Mouse (Mus musculus): ENCODE results near the gene Agmat. TPM values are rescaled to one million over a fixed set of nuclear protein-coding genes. Genes with fewer than 3 reads are reported as not detected.

The Agmat gene
- polyA plus RNA-seq (2016; fragmentation: Nextera tagmentation; extraction: Ambion mirVana) = not detected in 2 replicates

GRCm38 (mm10) chr4:141746578-141747346, at the start of gene Agmat:
TSS of gene Agmat (plus strand) at chr4:141746672.
- WGBS = 30% methylated on average over 24 of the region's 25 CpGs
- Histone ChIP-seq H3K4me1 (no peaks in the 10 kb centered on the region), H3K27me3 (0 out of 2 replicates have a peak, but pooled peaks cover 3% of the 10 kb centered on the region), H3K9ac (no peak within 1 kb of the TSS), H3K4me2 (no peak within 1 kb of the TSS), H3K4me3 (replicated peaks) (no peak within 1 kb of the TSS), H3K9me3 (no peaks in the 10 kb centered on the region), H3K36me3 (replicated peaks) (no peaks in the 10 kb centered on the region), H3K27ac (no peak within 1 kb of the TSS)
- no peak for ATAC-seq (ENCODE audit: low FRiP score)

GRCm38 (mm10) chr4:141704625-141705024, 41.8 kb upstream of the Agmat start:
- Histone ChIP-seq H3K9ac (no peak overlapping the region), H3K27me3 (no peaks in the 10 kb centered on the region), H3K4me1 (no peaks in the 10 kb centered on the region), H3K4me3 (replicated peaks) (no peak overlapping the region), H3K4me2 (no peak overlapping the region), H3K36me3 (replicated peaks) (peaks cover 96% of the 10 kb centered on the region), H3K9me3 (no peaks in the 10 kb centered on the region), H3K27ac (no peak overlapping the region)
- 89% methylated on average over 2 of the region's 2 CpGs for WGBS
- ATAC-seq (ENCODE audit: low FRiP score) = no peak

- no peak overlapping the region for H3K4me3 ChIP-seq (replicated peaks)
- H3K4me2 ChIP-seq = no peak overlapping the region
- ATAC-seq (ENCODE audit: low FRiP score) = no peak
- WGBS = 91% methylated on average over 4 of the region's 4 CpGs
- peaks cover 94% of the 10 kb centered on the region for H3K36me3 ChIP-seq (replicated peaks)
- H3K9ac ChIP-seq = no peak overlapping the region
- H3K27me3 ChIP-seq = no peaks in the 10 kb centered on the region
- no peak overlapping the region for H3K27ac ChIP-seq
- H3K4me1 ChIP-seq = no peaks in the 10 kb centered on the region
- H3K9me3 ChIP-seq = no peaks in the 10 kb centered on the region
Measured at GRCm38 (mm10) chr4:141705331-141705730, 41.1 kb upstream of the Agmat start.

GRCm38 (mm10) chr4:141708005-141708404, 38.5 kb upstream of the Agmat start:
- no peak for ATAC-seq (ENCODE audit: low FRiP score)
- H3K4me1 ChIP-seq = no peaks in the 10 kb centered on the region
- H3K27me3 ChIP-seq = no peaks in the 10 kb centered on the region
- 96% methylated on average over 7 of the region's 7 CpGs for WGBS
- H3K36me3 ChIP-seq (replicated peaks) = peaks cover 96% of the 10 kb centered on the region
- no peak overlapping the region for H3K9ac ChIP-seq
- no peaks in the 10 kb centered on the region for H3K9me3 ChIP-seq
- H3K27ac ChIP-seq = no peak overlapping the region
- no peak overlapping the region for H3K4me3 ChIP-seq (replicated peaks)
- H3K4me2 ChIP-seq = no peak overlapping the region

- no peaks in the 10 kb centered on the region for H3K9me3 ChIP-seq
- H3K4me3 ChIP-seq (replicated peaks) = no peak overlapping the region
- H3K27ac ChIP-seq = no peak overlapping the region
- no peak overlapping the region for H3K9ac ChIP-seq
- no peak overlapping the region for H3K4me2 ChIP-seq
- H3K4me1 ChIP-seq = no peaks in the 10 kb centered on the region
- H3K36me3 ChIP-seq (replicated peaks) = peaks cover 91% of the 10 kb centered on the region
- ATAC-seq (ENCODE audit: low FRiP score) = no peak
- WGBS = 92% methylated on average over 2 of the region's 2 CpGs
- no peaks in the 10 kb centered on the region for H3K27me3 ChIP-seq
Measured at GRCm38 (mm10) chr4:141708971-141709370, 37.5 kb upstream of the Agmat start.

GRCm38 (mm10) chr4:141711250-141711649, 35.2 kb upstream of the Agmat start:
- H3K9ac ChIP-seq = no peak overlapping the region
- WGBS = 95% methylated on average over 1 of the region's 1 CpGs
- no peak overlapping the region for H3K4me2 ChIP-seq
- no peaks in the 10 kb centered on the region for H3K4me1 ChIP-seq
- no peaks in the 10 kb centered on the region for H3K9me3 ChIP-seq
- no peak overlapping the region for H3K4me3 ChIP-seq (replicated peaks)
- ATAC-seq (ENCODE audit: low FRiP score) = no peak
- no peaks in the 10 kb centered on the region for H3K27me3 ChIP-seq
- no peak overlapping the region for H3K27ac ChIP-seq
- H3K36me3 ChIP-seq (replicated peaks) = peaks cover 68% of the 10 kb centered on the region

- Histone ChIP-seq H3K4me2 (no peak overlapping the region), H3K9ac (no peak overlapping the region), H3K4me3 (replicated peaks) (no peak overlapping the region), H3K4me1 (no peaks in the 10 kb centered on the region), H3K27ac (no peak overlapping the region), H3K27me3 (no peaks in the 10 kb centered on the region), H3K36me3 (replicated peaks) (peaks cover 54% of the 10 kb centered on the region), H3K9me3 (no peaks in the 10 kb centered on the region)
- 90% methylated on average over 5 of the region's 5 CpGs for WGBS
- ATAC-seq (ENCODE audit: low FRiP score) = no peak
Measured at GRCm38 (mm10) chr4:141713598-141714142, 32.8 kb upstream of the Agmat start.

- H3K36me3 ChIP-seq (replicated peaks) = peaks cover 43% of the 10 kb centered on the region
- H3K4me1 ChIP-seq = no peaks in the 10 kb centered on the region
- no peak for ATAC-seq (ENCODE audit: low FRiP score)
- H3K27me3 ChIP-seq = no peaks in the 10 kb centered on the region
- WGBS = 78% methylated on average over 2 of the region's 2 CpGs
- no peak overlapping the region for H3K9ac ChIP-seq
- no peaks in the 10 kb centered on the region for H3K9me3 ChIP-seq
- H3K4me2 ChIP-seq = no peak overlapping the region
- no peak overlapping the region for H3K27ac ChIP-seq
- no peak overlapping the region for H3K4me3 ChIP-seq (replicated peaks)
Measured at GRCm38 (mm10) chr4:141715027-141715426, 31.4 kb upstream of the Agmat start.

- Histone ChIP-seq H3K27ac (no peak overlapping the region), H3K4me3 (replicated peaks) (no peak overlapping the region), H3K27me3 (no peaks in the 10 kb centered on the region), H3K9ac (no peak overlapping the region), H3K9me3 (no peaks in the 10 kb centered on the region), H3K4me2 (no peak overlapping the region), H3K36me3 (replicated peaks) (peaks cover 26% of the 10 kb centered on the region), H3K4me1 (peaks cover 19% of the 10 kb centered on the region)
- no peak for ATAC-seq (ENCODE audit: low FRiP score)
- WGBS = 86% methylated on average over 4 of the region's 4 CpGs
Measured at GRCm38 (mm10) chr4:141717633-141718032, 28.8 kb upstream of the Agmat start.

GRCm38 (mm10) chr4:141719304-141719703, 27.2 kb upstream of the Agmat start:
- no peak overlapping the region for H3K9ac ChIP-seq
- peaks cover 18% of the 10 kb centered on the region; the same call in 1 of the 2 replicates for H3K36me3 ChIP-seq (replicated peaks)
- H3K4me2 ChIP-seq = no peak overlapping the region
- no peak for ATAC-seq (ENCODE audit: low FRiP score)
- H3K9me3 ChIP-seq = no peaks in the 10 kb centered on the region
- peaks cover 28% of the 10 kb centered on the region for H3K4me1 ChIP-seq
- H3K4me3 ChIP-seq (replicated peaks) = no peak overlapping the region
- no peaks in the 10 kb centered on the region for H3K27me3 ChIP-seq
- 87% methylated on average over 1 of the region's 1 CpGs for WGBS
- H3K27ac ChIP-seq = no peak overlapping the region

- Histone ChIP-seq H3K27ac (no peak overlapping the region), H3K4me2 (peak overlapping the region; percentile 13; the same call in 1 of the 2 replicates), H3K4me1 (peaks cover 28% of the 10 kb centered on the region), H3K4me3 (replicated peaks) (no peak overlapping the region), H3K36me3 (replicated peaks) (peaks cover 18% of the 10 kb centered on the region; the same call in 1 of the 2 replicates), H3K9me3 (no peaks in the 10 kb centered on the region), H3K27me3 (0 out of 2 replicates have a peak, but pooled peaks cover 11% of the 10 kb centered on the region), H3K9ac (no peak overlapping the region)
- WGBS = 88% methylated on average over 6 of the region's 6 CpGs
- ATAC-seq (ENCODE audit: low FRiP score) = no peak
Measured at GRCm38 (mm10) chr4:141720761-141721523, 25.5 kb upstream of the Agmat start.

GRCm38 (mm10) chr4:141721961-141722360, 24.5 kb upstream of the Agmat start:
- peaks cover 12% of the 10 kb centered on the region; the same call in 1 of the 2 replicates for H3K36me3 ChIP-seq (replicated peaks)
- H3K4me1 ChIP-seq = peaks cover 28% of the 10 kb centered on the region
- H3K9ac ChIP-seq = peak overlapping the region; percentile 97
- no peak overlapping the region for H3K27ac ChIP-seq
- no peak for ATAC-seq (ENCODE audit: low FRiP score)
- 87% methylated on average over 6 of the region's 6 CpGs for WGBS
- peak overlapping the region; percentile 83 for H3K4me2 ChIP-seq
- H3K9me3 ChIP-seq = no peaks in the 10 kb centered on the region
- 0 out of 2 replicates have a peak, but pooled peaks cover 11% of the 10 kb centered on the region for H3K27me3 ChIP-seq
- H3K4me3 ChIP-seq (replicated peaks) = peak overlapping the region; percentile 100
